Mouse (Mus musculus): Measurements from ENCODE around the gene Cd82.

Gene Cd82

GRCm38 (mm10) chr2:93462760-93463159 lies at the start of gene Cd82:
Gene Cd82, minus strand, starts transcription at chr2:93463140.
- no peak for DNase-seq (ENCODE audit: low read depth, low spot score)

- DNase-seq (ENCODE audit: low read depth, low spot score): no peak
Measured at GRCm38 (mm10) chr2:93512130-93512529, 49.2 kb upstream of the Cd82 start.

GRCm38 (mm10) chr2:93510839-93511238 lies 47.9 kb upstream of the Cd82 start:
- no peak for DNase-seq (ENCODE audit: low read depth, low spot score)

- DNase-seq (ENCODE audit: low read depth, low spot score): no peak
Measured at GRCm38 (mm10) chr2:93509777-93510750, 47.1 kb upstream of the Cd82 start.

- no peak for DNase-seq (ENCODE audit: low read depth, low spot score)
Measured at GRCm38 (mm10) chr2:93505091-93505490, 42.2 kb upstream of the Cd82 start.

- DNase-seq (ENCODE audit: low read depth, low spot score): no peak
Measured at GRCm38 (mm10) chr2:93503353-93503752, 40.4 kb upstream of the Cd82 start.

- no peak for DNase-seq (ENCODE audit: low read depth, low spot score)
Measured at GRCm38 (mm10) chr2:93501303-93501702, 38.4 kb upstream of the Cd82 start.

- DNase-seq (ENCODE audit: low read depth, low spot score): no peak
Measured at GRCm38 (mm10) chr2:93497221-93497620, 34.3 kb upstream of the Cd82 start.

GRCm38 (mm10) chr2:93495170-93495569 lies 32.2 kb upstream of the Cd82 start:
- no peak for DNase-seq (ENCODE audit: low read depth, low spot score)

- no peak for DNase-seq (ENCODE audit: low read depth, low spot score)
Measured at GRCm38 (mm10) chr2:93493541-93493940, 30.6 kb upstream of the Cd82 start.

- no peak for DNase-seq (ENCODE audit: low read depth, low spot score)
Measured at GRCm38 (mm10) chr2:93490516-93490915, 27.6 kb upstream of the Cd82 start.

GRCm38 (mm10) chr2:93488911-93489587 lies 26.1 kb upstream of the Cd82 start:
- no peak for DNase-seq (ENCODE audit: low read depth, low spot score)

- no peak for DNase-seq (ENCODE audit: low read depth, low spot score)
Measured at GRCm38 (mm10) chr2:93485459-93485858, 22.5 kb upstream of the Cd82 start.

GRCm38 (mm10) chr2:93482036-93482644 lies 19.2 kb upstream of the Cd82 start:
- no peak for DNase-seq (ENCODE audit: low read depth, low spot score)

GRCm38 (mm10) chr2:93478744-93479143 lies 15.8 kb upstream of the Cd82 start:
- no peak for DNase-seq (ENCODE audit: low read depth, low spot score)

GRCm38 (mm10) chr2:93477519-93477918 lies 14.6 kb upstream of the Cd82 start:
- DNase-seq (ENCODE audit: low read depth, low spot score): peak; percentile 75

GRCm38 (mm10) chr2:93476487-93476886 lies 13.5 kb upstream of the Cd82 start:
- DNase-seq (ENCODE audit: low read depth, low spot score): no peak

- peak; percentile 91 for DNase-seq (ENCODE audit: low read depth, low spot score)
Measured at GRCm38 (mm10) chr2:93475040-93475439, 12.1 kb upstream of the Cd82 start.

GRCm38 (mm10) chr2:93473915-93474314 lies 11.0 kb upstream of the Cd82 start:
- DNase-seq (ENCODE audit: low read depth, low spot score): no peak

- DNase-seq (ENCODE audit: low read depth, low spot score): peak; percentile 93
Measured at GRCm38 (mm10) chr2:93470849-93471576, 8.1 kb upstream of the Cd82 start.

GRCm38 (mm10) chr2:93470127-93470526 lies 7.2 kb upstream of the Cd82 start:
- DNase-seq (ENCODE audit: low read depth, low spot score): peak; percentile 59

GRCm38 (mm10) chr2:93469118-93469517 lies 6.2 kb upstream of the Cd82 start:
- peak; percentile 62 for DNase-seq (ENCODE audit: low read depth, low spot score)
